Mouse (Mus musculus) spleen, adult 2 months (tissue): ENCODE data around the gene Rasgef1b.

Experiments
- CTCF ChIP-seq: fragments of 200-500 bp; IDR thresholded peaks from 2 replicates; pipeline ENCODE4 v1.5.1; 2011; ENCODE audit warnings: mild to moderate bottlenecking, inconsistent platforms; ENCODE audit not compliant: insufficient read depth, insufficient read length, insufficient replicate concordance; ENCODE audit errors: extremely low read depth
- POLR2A ChIP-seq: fragments of 200-500 bp; IDR thresholded peaks from 2 replicates; pipeline ENCODE4 v1.6.1; 2011; ENCODE audit warnings: low read depth, low read length, inconsistent platforms

GRCm38 (mm10) chr5:99277536-99277935 lies 451.3 kb downstream of the Rasgef1b start:
- TF ChIP-seq CTCF = no peak
- TF ChIP-seq POLR2A = no peak
